ENCODE assay signal across 48 mouse cellular contexts in the genomic region with DNA sequence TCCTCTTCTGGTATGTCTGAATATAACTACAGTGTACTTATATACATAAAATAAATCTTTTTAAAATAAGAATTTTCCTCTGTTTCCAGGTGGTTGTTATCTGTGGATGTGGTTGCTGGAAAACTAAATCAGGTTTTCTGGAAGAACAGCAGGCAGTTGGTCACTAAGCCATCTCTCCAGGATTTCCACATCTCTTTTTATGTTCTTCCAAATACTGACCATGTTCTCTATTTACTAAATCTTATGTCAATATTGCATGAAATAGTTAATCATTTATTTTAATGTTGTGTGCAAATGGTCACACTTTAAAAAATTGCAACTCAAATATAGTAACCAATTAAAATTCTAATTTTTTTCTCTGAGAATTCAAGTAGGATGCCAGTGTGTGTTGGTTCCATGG. TPM values are rescaled to one million over a fixed set of nuclear protein-coding genes. Genes with fewer than 3 reads are reported as not detected.
"Had no signal": no experiment of that assay in that cellular context is flagged by ENCODE, and none has a peak within 500 bp of the region (broad histone marks: within the 10 kb centered on the region; RNA-seq: fewer than 3 reads in every experiment).

No protein-coding gene starts in this region.

- DNase-seq: heart, postnatal 10 days; heart, postnatal 14 days; heart, postnatal 36 days; heart, postnatal 4 days; kidney, adult 11 months; kidney, adult 18-20 months; kidney, adult 2 months; kidney, adult 8-10 months; kidney, adult 9 months; kidney, postnatal 10 days; kidney, postnatal 14 days; kidney, postnatal 25 days; kidney, postnatal 36 days; kidney, postnatal 4 days; layer of hippocampus, adult 9-11 months; layer of hippocampus, postnatal 36 days had no signal

- H3K4me3 ChIP-seq: heart, embryonic 10.5 days; heart, embryonic 12.5 days; heart, embryonic 13.5 days; heart, embryonic 15.5 days; hindbrain, embryonic 10.5 days; hindbrain, embryonic 12.5 days; hindbrain, embryonic 13.5 days; hindbrain, embryonic 15.5 days; intestine, embryonic 15.5 days; kidney, embryonic 15.5 days; layer of hippocampus, adult 2 months had no signal

- ATAC-seq: hindbrain, embryonic 16.5 days; hindbrain, postnatal 0 days; inflammation-experienced regulatory T-cells, adult 6 months; intestine, embryonic 15.5 days; intestine, embryonic 16.5 days; intestine, postnatal 0 days had no signal

- H3K9ac ChIP-seq: heart, embryonic 12.5 days; heart, embryonic 13.5 days; heart, embryonic 15.5 days; hindbrain, embryonic 12.5 days; hindbrain, embryonic 13.5 days; hindbrain, embryonic 14.5 days; hindbrain, embryonic 15.5 days; intestine, embryonic 15.5 days; kidney, embryonic 15.5 days had no signal

- H3K4me1 ChIP-seq: heart, embryonic 10.5 days; heart, embryonic 12.5 days; heart, embryonic 13.5 days; heart, embryonic 15.5 days; hindbrain, embryonic 10.5 days; hindbrain, embryonic 12.5 days; hindbrain, embryonic 13.5 days; hindbrain, embryonic 15.5 days; intestine, embryonic 15.5 days; kidney, embryonic 15.5 days had no signal

- H3K4me2 ChIP-seq: heart, embryonic 11.5 days; heart, embryonic 12.5 days; heart, embryonic 13.5 days; heart, embryonic 15.5 days; hindbrain, embryonic 12.5 days; hindbrain, embryonic 13.5 days; hindbrain, embryonic 14.5 days; hindbrain, embryonic 15.5 days; intestine, embryonic 15.5 days; kidney, embryonic 15.5 days had no signal

- H3K27ac ChIP-seq: heart, embryonic 10.5 days; heart, embryonic 13.5 days; heart, embryonic 15.5 days; hindbrain, embryonic 10.5 days; hindbrain, embryonic 12.5 days; hindbrain, embryonic 13.5 days; hindbrain, embryonic 14.5 days; hindbrain, embryonic 15.5 days; hindbrain, postnatal 0 days; intestine, embryonic 15.5 days; kidney, embryonic 15.5 days; kidney, postnatal 0 days; layer of hippocampus, adult 2 months had no signal

- H3K36me3 ChIP-seq: heart, embryonic 10.5 days; heart, embryonic 12.5 days; heart, embryonic 13.5 days; heart, embryonic 15.5 days; hindbrain, embryonic 10.5 days; hindbrain, embryonic 12.5 days; hindbrain, embryonic 13.5 days; hindbrain, embryonic 15.5 days; intestine, embryonic 15.5 days; kidney, embryonic 15.5 days had no signal

- H3K27me3 ChIP-seq: heart, embryonic 12.5 days; heart, embryonic 13.5 days; heart, embryonic 15.5 days; hindbrain, embryonic 12.5 days; hindbrain, embryonic 13.5 days; hindbrain, embryonic 15.5 days; intestine, embryonic 15.5 days; kidney, embryonic 15.5 days had no signal

- H3K9me3 ChIP-seq: heart, embryonic 10.5 days; heart, embryonic 12.5 days; heart, embryonic 13.5 days; heart, embryonic 15.5 days; hindbrain, embryonic 10.5 days; hindbrain, embryonic 12.5 days; hindbrain, embryonic 13.5 days; hindbrain, embryonic 15.5 days; intestine, embryonic 15.5 days; kidney, embryonic 15.5 days had no signal

RNA-seq across cellular contexts. Expression of gene Ces1c, which starts 16.2 kb away (rescaled TPM):
- total RNA-seq: heart, adult 8-10 months; heart, postnatal 10 days; heart, postnatal 14 days; heart, postnatal 25 days; heart, postnatal 36 days; heart, postnatal 4 days; hematopoietic stem cell, adult 5-6 weeks; hindbrain, postnatal 0 days; layer of hippocampus, adult 18-20 months; layer of hippocampus, adult 2 months; layer of hippocampus, adult 8-10 months; layer of hippocampus, postnatal 10 days; layer of hippocampus, postnatal 14 days; layer of hippocampus, postnatal 25 days; layer of hippocampus, postnatal 36 days had no signal
- polyA plus RNA-seq: heart, embryonic 10.5 days; heart, embryonic 11.5 days; heart, embryonic 12.5 days; heart, embryonic 13.5 days; heart, embryonic 14.5 days; heart, embryonic 15.5 days; heart, embryonic 16.5 days; heart, postnatal 0 days; hindbrain, embryonic 10.5 days; hindbrain, embryonic 11.5 days; hindbrain, embryonic 12.5 days; hindbrain, embryonic 13.5 days; hindbrain, embryonic 14.5 days; hindbrain, embryonic 15.5 days; hindbrain, embryonic 16.5 days; hindbrain, postnatal 0 days; inflammation-experienced regulatory T-cells, adult 6 months; kidney, embryonic 14.5 days had no signal

RNA-seq across cellular contexts. Expression of gene Ces1d, which starts 50.3 kb away (rescaled TPM):
- total RNA-seq: hematopoietic stem cell, adult 5-6 weeks; hindbrain, postnatal 0 days; layer of hippocampus, postnatal 10 days; layer of hippocampus, postnatal 14 days had no signal
- polyA plus RNA-seq: heart, embryonic 12.5 days; hindbrain, embryonic 11.5 days; hindbrain, embryonic 14.5 days; inflammation-experienced regulatory T-cells, adult 6 months had no signal
